Mouse (Mus musculus): ENCODE measurements around the gene Basp1.
A peak's percentile ranks its signal among the peaks of the same experiment; 100 is the strongest.

The Basp1 gene

DNA sequence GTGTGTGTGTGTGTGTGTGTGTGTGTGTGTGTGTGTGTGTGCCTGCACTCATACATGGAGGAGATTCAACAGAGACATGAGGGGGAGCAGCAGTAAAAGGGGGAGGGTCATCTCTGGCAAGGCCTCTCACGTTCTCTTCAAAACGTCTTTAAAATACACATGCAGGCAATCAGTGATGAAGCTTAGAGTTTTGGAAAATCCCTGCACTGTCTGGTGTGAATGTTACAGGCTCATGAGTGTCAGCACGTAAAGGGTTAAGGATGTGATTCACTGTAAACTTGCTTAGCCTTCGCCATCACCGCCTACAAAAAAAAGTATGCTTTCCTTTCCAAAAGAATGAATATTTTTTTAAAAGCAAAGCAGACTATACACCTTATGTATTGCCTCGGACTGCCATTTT is 2.8 kb upstream of the Basp1 start:
- ATAC-seq (ENCODE audit: low TSS enrichment), result no peak

DNA sequence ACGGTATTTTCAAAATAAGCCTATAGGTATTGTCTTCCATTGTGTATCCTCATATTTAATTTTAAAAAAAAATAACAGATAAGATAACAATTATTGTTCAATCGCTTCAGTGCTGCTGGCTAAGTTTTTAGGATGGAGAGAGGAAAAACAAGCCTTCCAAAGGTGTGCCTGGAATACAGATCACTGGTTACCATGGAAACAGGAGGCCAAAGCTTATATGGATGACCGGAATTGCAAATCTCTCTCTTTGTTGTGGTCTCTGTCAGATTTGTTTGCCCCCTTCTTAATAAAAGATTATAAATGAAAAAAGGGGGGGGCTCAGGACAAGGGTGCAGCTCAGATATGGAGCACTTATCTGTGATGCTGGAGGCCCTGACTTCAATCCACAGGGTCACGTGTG is 2.4 kb upstream of the Basp1 start:
- ATAC-seq (ENCODE audit: low TSS enrichment), result no peak

DNA sequence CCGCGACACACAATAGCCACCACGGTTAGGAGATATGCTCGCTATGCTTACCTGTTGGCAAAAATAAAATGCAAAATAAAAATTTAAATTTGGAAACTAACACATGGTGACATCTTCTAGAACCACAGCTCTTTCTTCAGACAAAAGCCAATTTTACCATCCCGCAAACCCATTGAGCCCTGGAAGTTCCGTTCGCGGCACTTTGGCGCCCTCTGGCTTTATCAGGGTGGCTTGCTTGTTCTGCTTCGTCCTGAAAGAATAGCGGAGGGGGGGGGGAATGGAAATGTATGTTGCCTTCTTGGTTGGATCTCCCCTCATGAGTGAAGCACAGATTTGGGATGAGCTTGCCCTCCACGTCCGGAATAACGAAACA is 1.2 kb upstream of the Basp1 start:
- peak; percentile 41 for ATAC-seq (ENCODE audit: low TSS enrichment)

DNA sequence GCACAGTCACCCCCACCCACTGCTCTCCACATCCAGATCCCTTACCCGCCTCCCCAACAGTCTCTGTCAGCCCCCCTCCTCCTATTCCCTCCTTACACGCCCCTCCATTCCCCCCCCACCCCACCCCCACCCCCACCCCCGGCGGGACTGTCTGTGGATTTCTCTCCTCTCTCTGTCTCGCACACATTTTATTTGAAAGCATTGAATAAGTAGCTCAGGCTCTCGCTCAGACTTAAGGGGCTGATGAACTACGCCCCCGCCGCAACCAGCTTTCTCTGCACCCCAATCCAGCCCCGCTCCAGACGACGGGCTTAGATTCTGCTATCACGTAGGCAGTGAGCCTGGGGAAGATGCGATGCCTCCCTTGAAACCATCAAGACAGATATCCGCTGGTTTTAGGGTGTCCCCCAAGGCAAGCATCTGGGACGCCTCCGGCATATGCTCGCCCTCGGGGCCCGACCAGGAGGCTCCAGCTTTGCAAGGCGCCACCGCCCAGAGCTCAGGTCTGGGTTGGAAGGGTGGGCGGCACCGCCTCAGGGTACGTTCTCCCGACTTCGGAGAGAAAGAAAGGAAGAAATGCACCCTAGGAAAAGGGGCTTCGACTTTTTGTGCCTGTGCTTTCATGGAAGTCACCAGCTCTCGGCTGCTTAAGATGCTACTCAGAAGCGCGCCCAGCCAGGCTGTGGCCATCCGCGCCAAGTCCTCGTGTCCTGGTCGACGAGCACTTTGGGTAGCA is 615 bp upstream of the Basp1 start:
- peak; percentile 33 for ATAC-seq (ENCODE audit: low TSS enrichment)

DNA sequence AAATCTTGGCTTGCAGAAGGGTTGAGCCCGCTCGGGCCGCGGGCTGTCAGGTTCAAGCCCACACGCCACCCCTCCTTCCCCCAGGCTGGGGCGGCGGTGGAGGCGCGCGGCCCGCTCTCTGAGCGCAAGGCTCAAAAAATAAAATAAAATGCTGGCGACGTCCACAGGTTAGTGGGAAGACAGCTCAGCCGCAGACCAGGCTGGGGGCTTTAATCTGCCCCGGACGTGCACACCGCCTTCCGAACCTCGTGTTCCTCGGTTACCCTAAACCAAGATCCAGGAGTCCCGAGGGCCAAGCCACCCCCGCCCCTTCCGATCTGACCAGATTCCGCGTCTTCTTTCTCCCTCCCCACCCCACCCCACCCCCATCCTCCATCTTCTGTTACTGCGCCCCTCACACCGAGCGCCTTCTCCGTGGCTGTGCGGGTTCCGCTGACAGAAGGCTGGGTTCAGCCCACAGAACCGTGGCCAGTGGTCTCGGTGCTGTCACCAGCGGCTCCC is 753 bp downstream of the Basp1 start:
- peak; percentile 11; the same call in 1 of the 2 replicates for ATAC-seq (ENCODE audit: low TSS enrichment)

DNA sequence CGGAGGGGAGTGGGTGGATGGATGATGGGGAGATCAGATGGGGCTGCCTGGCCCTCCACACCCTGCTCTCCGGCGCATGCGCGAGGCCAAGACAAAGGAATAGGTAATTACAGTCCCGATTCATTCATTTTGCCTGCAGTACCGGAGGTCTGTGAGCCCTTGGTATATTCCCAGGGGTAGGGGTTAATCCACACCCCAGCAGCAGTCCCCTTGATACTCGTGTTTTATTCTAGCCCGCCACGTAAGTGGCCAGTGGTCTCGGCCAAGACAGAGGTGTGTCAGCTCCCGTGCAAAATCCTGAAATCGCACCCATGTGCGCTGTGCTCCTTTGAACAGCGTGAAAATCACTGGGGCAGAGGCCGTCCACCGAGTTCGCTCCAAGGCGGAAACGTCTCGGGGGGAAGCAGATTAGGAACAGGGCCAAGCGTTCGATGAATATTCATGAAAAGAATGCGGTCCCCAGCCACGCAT is 1.4 kb downstream of the Basp1 start:
- peak; percentile 20 for ATAC-seq (ENCODE audit: low TSS enrichment)

DNA sequence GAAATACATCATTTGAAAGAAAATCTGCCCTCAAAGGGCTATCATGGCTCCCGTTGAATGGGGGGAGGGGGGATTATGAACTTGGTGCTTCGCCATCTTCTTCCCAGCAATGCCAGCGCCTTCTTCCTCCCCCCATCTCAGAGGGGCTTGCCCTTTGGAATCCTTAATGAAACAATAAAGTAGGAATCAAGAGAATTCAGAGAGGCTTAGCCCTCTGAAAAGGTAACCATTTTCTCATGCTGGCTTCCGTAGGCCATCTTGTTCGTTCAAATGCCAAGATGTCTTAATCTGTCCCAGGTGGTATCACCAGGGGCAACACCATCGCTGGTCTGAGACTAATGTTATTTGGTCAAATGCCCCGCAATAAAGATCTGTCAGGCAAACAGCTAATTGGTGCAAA is 2.1 kb downstream of the Basp1 start:
- no peak for ATAC-seq (ENCODE audit: low TSS enrichment)

DNA sequence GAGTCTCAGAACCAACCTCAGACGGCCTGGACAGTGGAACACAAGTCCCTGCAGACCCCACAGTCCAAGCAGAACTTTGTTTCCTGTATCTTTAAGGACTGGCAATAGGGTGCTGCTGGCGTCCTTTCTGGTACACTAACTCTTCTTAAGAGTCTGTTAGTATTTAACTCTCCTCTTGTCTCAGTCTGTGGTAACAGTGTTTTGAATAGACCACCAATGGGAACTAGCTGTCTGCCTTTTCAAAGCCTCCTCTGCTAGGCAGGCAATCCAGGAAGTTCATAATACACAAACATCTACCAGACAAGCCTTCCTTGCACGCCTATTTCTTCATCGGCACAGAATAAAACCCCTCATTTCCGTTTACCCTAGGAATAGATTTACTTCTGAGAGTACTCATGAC is 7.6 kb downstream of the Basp1 start:
- no peak for ATAC-seq (ENCODE audit: low TSS enrichment)

DNA sequence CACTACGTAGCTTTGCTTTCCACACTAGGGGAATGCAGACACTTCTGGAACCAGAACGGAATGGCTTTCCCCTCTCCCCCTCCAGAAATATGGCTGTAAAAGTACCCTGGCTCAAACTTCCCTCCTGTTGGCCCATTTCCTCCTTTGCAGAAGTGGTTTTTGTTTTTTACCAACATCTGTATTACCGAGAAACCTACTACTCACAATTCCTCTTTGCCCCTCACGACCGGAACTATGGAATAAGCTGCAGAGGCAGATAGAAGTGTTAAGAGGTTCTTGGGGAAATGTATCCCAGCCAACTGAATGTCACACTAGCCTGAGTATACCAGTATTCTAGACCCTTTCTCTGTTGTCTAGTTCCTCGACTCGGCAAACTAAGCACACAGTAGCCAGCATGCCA is 9.7 kb downstream of the Basp1 start:
- peak; percentile 17; the same call in 1 of the 2 replicates for ATAC-seq (ENCODE audit: low TSS enrichment)

DNA sequence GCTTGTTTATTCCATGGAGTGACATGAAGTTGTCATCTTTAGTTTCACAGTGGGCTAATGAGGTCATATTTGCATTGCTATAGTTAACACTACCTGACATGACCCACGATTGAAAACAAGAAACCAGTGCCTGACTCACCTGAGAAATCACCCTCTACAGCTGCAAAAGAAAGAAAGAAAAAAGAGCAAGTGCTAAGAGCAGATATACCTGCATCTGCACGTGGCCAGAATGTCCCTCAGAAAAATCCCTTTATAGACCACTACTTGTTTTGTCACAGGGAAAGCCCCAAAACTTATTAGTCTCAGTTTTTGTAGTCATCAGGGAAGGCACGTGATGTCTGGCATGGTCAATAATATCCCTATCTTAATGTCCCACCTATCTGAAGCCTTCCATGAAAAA is 11.6 kb downstream of the Basp1 start:
- ATAC-seq (ENCODE audit: low TSS enrichment), result no peak

DNA sequence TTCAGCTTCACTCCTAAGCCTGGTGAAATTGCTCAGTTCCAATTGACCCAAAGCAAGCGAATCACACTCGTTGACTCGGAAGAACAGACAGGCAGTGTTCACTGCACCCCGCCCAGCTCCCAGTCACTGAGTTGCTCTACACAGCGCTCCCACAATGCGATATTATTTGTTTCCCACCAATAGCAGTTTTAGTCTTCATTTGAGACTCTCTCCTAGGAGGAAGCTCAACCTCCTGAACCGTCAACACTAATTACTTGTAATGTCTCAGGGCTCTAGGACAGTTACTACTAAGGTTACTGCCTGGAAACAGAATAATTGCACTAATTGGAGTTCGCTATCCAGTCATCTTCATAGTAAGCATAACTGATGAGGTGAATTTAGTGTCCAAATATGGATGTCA is 13.3 kb downstream of the Basp1 start:
- no peak for ATAC-seq (ENCODE audit: low TSS enrichment)

DNA sequence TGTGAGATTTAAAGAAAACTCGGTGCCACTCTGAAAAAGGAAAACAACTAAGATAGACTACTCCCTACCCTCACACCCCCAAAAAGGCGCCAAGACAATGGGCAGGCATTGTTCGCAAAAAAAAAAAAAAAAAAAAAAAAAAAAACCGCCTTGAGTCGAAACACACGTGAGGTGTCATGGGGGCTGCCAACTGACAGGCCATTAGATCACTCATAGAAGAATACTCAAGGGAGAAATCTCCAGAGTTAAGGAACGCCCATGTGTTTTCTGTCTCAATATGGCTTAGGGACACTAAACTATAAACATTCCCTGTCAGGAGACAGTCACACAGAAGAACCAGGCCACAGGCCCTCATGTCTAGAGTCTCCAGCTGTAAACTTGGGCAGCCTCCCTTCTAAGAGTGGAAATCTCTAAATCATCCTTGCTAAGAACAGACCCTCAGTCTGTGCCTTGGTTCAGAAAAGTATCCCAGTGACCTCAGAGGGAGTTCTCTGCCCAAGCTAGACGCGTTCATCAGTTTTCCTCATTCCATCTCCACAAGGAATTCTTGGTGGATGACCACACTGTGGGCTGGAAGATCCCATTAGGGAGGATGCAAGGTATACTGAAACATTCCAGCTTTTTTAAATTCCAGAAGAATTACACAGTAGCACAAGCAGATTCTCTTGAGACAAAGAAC is 17.5 kb downstream of the Basp1 start:
- ATAC-seq (ENCODE audit: low TSS enrichment), result no peak

DNA sequence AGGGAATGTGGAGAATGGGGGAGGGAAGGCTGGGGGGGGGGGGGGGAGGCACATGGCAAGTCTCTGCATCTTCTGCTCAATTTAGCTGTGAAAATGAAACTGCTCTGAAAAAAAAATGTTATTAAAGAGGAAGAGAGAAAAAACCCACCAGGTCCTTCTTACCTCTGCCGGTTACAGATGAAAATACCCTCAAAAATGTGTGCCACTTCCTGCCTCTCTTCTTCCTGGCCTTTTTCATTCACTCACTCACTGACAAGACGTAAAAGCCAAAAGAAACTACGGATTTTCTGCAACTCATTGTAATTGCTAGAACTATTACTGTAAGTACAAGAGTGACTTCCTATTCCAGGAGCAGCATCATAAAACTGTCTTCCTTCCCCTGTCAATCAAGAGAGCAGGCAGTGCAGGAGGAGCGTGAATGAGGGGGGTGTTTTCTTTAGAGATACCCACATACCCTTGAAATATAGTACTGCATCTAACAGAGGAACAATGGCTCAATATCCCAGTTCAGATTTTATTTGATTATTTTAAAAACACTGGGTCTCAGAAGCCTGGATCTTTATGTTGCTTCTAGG is 21.0 kb downstream of the Basp1 start:
- no peak for ATAC-seq (ENCODE audit: low TSS enrichment)

DNA sequence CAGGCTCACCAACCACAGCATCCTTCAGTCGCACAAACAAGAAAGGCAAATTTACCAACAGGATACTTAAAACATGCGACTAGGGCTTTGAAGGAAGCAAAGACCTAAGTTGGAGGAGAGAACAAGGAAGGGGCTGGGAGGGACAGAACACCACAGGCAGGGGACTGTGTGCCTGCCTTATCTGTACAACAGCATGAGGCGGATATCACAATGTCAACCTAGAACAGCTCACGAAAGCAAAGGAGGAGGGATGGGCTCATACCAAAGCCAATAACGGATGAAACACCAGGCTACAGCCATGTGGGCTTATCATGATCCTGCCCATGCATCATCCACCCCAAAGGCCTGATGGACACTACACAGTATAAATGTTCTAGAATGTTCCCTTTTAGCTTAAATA is 22.4 kb downstream of the Basp1 start:
- no peak for ATAC-seq (ENCODE audit: low TSS enrichment)

DNA sequence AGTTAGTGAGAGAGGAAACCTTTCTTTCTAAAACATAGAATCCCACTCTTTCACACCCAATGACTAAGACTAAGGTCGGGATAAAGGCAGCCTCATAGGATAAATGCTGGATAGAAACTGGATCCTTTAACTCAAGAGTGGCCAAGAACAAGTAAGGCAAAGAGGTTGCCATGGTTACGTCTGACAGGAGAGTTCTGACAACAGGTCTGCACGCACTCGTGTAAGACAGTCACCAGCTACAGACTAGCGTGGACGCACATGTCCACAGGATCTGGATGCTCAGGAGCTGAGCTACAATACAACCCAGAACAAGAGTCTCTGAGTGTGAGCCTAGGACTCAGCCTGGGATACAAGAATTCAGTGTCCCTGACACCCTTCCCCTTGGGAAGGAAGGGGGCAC is 26.0 kb downstream of the Basp1 start:
- ATAC-seq (ENCODE audit: low TSS enrichment), result 0 out of 2 replicates have a peak, but pooled peaks have one; percentile 7

DNA sequence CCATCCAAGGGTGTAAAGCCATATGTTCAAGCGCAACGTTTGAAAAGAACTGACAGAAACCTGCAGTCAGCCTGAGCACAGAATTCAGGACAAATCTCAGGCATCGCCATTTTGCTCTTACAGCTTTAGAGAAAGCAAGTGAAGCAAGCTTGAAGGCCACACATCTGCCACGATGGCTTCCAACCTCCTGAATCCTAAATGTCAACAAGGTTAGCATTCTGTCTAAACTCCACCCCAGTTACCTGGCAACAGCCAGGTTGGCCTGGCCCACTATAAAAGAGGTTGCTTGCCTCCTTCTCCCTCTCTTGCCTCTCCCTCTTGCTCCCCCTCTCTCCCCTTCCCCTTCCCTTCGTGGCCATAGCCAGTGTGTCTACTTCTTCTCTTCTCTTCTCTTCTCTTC is 33.5 kb downstream of the Basp1 start:
- ATAC-seq (ENCODE audit: low TSS enrichment), result no peak

DNA sequence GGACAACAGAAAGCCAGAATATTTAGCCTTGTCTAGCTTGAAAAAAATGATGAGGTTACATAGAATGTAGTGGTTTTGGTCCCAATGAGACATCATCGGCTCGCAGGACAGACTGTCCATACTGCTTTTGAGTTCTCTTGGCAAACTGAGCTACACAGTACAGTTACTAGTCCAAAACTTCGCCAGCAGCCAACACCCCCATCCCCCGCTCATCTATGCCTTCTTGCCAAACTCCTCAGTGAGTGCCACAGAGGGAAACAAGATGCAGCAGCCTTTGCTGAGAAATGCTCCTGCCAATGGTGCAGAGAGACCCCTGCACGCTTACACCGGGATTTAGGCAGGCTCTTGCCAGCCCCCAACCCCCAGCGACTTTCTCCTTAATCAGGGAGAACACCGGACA is 34.9 kb downstream of the Basp1 start:
- ATAC-seq (ENCODE audit: low TSS enrichment), result peak; percentile 61

DNA sequence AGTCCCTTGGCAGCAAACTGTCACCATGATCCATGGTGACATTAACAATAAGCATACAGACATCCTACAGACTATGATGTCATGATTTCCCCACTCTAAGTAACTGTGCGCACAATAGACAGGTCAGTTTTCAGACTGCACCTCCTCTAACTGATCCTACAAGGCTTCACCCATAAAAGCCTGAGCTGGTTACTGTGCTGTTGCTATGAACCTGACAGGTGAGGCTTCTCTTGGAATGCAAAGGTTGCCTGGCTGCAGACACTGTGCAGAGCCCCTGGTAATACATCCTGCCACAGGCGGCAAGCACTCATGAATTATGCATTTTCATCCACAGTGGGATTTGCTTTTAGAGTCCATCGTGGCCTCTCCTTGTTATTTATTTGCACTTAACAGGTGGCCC is 36.6 kb downstream of the Basp1 start:
- peak; percentile 25 for ATAC-seq (ENCODE audit: low TSS enrichment)

DNA sequence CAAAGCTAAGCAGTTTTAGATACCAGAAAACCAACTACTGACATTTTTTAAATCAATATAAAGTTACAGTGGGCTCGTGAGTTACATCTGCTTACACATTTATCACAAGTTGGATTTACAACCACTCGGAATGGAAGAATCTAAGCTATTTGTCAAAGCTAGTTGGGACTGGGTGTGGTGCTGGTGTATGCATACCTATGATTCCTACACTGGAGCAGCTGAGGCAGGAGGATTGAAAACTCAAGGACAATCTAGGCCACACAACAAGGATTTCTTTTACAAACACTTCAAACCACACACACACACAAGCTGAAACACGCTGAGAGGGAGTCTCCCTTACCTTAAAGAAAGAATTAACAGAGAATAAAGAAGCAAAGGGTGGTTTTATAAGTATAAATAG is 40.1 kb downstream of the Basp1 start:
- no peak for ATAC-seq (ENCODE audit: low TSS enrichment)

DNA sequence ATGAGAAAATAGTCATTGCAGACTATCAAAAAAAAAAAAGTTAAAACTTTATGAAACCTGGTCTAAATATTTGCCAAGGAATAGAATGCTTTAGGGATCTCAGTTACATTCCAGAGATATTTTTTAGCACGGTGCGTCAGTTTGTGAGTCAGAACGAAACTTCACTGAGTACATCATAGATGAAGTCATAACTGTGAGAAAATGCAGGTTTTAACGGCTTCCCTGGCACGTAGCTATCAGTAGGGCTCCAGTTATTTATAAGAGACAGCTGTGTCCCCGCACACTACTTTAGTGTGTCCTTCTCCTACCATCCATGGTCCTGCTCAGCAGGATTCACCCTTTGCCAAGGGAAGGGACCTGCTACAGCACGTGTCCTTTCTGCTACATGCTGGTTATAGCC is 44.0 kb downstream of the Basp1 start:
- ATAC-seq (ENCODE audit: low TSS enrichment), result peak; percentile 47

DNA sequence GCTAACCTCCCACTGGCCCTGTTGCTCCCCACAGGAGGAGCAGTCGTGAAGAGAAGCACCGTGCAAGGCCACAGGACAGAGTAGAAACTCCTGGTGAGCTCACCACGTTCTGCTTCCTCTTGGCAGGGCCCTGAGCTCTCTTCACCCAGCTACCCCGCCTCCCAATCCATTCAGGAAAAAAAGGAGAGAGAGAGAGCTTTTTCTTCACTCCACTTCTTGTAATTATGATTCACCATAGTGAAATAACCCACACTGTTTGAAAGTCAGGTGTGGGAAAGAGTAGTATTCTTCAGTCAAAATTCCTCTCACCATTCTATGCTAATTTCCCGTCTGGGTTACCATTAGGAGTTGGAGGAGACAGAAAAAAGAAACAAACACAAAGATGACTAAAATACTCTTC is 48.1 kb downstream of the Basp1 start:
- ATAC-seq (ENCODE audit: low TSS enrichment), result peak; percentile 25

DNA sequence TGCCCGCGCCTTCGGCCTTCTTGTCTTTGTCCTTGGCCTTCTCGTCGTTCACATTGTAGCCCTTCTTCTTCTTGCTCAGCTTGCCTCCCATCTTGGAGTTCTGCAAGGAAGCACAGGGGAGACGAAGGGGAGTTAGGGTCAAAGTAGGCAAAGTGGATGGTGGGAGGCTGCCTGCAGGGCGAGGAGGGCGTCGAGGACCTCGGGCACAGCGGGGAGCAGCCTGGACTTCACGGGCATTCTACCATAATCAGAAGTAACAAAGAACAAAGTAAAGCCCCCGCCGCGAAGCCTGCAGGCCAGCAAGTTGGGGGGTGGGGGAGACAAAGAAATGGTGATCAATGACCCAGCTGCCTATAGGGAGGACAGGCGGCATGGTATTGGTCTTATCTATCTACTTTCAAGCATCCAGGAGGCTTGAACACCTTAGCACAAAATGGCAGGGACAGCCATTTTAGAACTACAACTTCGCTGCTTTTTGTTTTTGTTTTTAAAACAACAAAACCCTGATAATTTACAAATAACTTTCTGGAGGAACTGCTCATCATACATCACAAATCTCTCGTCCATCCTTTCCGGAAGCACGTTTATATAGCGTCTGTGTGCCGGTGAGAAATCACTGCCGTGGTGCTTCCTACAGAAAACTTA is 48.6 kb downstream of the Basp1 start:
- no peak for ATAC-seq (ENCODE audit: low TSS enrichment)

Data from frontal cortex, adult (tissue).